Mouse (Mus musculus) spleen, postnatal 4 days (tissue): ENCODE results near the gene Frmd4b.
A peak's percentile ranks its signal among the peaks of the same experiment; 100 is the strongest.

ENCODE experiments used
- DNase-seq, 2 experiments: peaks; one replicate each; pipeline ENCODE4 v3.0.0; 2022; ENCODE audit warnings: low spot score in 2 of 2

The Frmd4b gene

GRCm38 (mm10) chr6:97617266-97617743 is at the start of gene Frmd4b:
TSS of gene Frmd4b (minus strand) at chr6:97617541.
- DNase-seq: peak in 1 of 2 experiments; percentile 62

GRCm38 (mm10) chr6:97666417-97666816 is 49.1 kb upstream of the Frmd4b start:
- DNase-seq: no peak

- no peak for DNase-seq
Observed at GRCm38 (mm10) chr6:97658921-97659320, 41.6 kb upstream of the Frmd4b start.

- no peak for DNase-seq
Observed at GRCm38 (mm10) chr6:97655986-97656385, 38.6 kb upstream of the Frmd4b start.

GRCm38 (mm10) chr6:97647501-97647900 is 30.2 kb upstream of the Frmd4b start:
- no peak for DNase-seq

- DNase-seq: no peak
Observed at GRCm38 (mm10) chr6:97623330-97623729, 6.0 kb upstream of the Frmd4b start.

GRCm38 (mm10) chr6:97622236-97622635 is 4.9 kb upstream of the Frmd4b start:
- no peak for DNase-seq

- no peak for DNase-seq
Observed at GRCm38 (mm10) chr6:97617774-97618173, 433 bp upstream of the Frmd4b start.

GRCm38 (mm10) chr6:97616658-97617265 is 579 bp downstream of the Frmd4b start:
- no peak for DNase-seq

GRCm38 (mm10) chr6:97615901-97616461 is 1.4 kb downstream of the Frmd4b start:
- DNase-seq: no peak

- no peak for DNase-seq
Observed at GRCm38 (mm10) chr6:97614179-97614578, 3.2 kb downstream of the Frmd4b start.

- DNase-seq: no peak
Observed at GRCm38 (mm10) chr6:97612861-97613260, 4.5 kb downstream of the Frmd4b start.

- DNase-seq: no peak
Observed at GRCm38 (mm10) chr6:97610051-97610450, 7.3 kb downstream of the Frmd4b start.

- no peak for DNase-seq
Observed at GRCm38 (mm10) chr6:97607646-97608045, 9.7 kb downstream of the Frmd4b start.

GRCm38 (mm10) chr6:97595218-97595617 is 22.1 kb downstream of the Frmd4b start:
- no peak for DNase-seq

GRCm38 (mm10) chr6:97594589-97594988 is 22.8 kb downstream of the Frmd4b start:
- DNase-seq: no peak

- no peak for DNase-seq
Observed at GRCm38 (mm10) chr6:97590230-97590629, 27.1 kb downstream of the Frmd4b start.

GRCm38 (mm10) chr6:97589581-97589980 is 27.8 kb downstream of the Frmd4b start:
- DNase-seq: no peak

- no peak for DNase-seq
Observed at GRCm38 (mm10) chr6:97589031-97589430, 28.3 kb downstream of the Frmd4b start.

- no peak for DNase-seq
Observed at GRCm38 (mm10) chr6:97586606-97587005, 30.7 kb downstream of the Frmd4b start.

GRCm38 (mm10) chr6:97586024-97586423 is 31.3 kb downstream of the Frmd4b start:
- no peak for DNase-seq

- DNase-seq: no peak
Observed at GRCm38 (mm10) chr6:97582748-97583147, 34.6 kb downstream of the Frmd4b start.

- DNase-seq: no peak
Observed at GRCm38 (mm10) chr6:97581941-97582340, 35.4 kb downstream of the Frmd4b start.
